Comparison of ENCODE assay signal across 8 mouse cellular contexts in genomic region chr12:41485512-41486215, GRCm38 (mm10). TPM values are rescaled to one million over a fixed set of nuclear protein-coding genes. Genes with fewer than 3 reads are reported as not detected.
DNase-seq lines count a peak whose midpoint lies in the region; ATAC-seq and TF ChIP-seq lines count a peak whose summit lies in the region.

No protein-coding gene starts in this region.

- no peaks in the 10 kb centered on the region for H3K36me3 ChIP-seq in forebrain, embryonic 16.5 days (ENCODE audit: control insufficient read depth, insufficient read depth)
- H3K36me3 ChIP-seq in liver, postnatal 0 days (replicated peaks; ENCODE audit: insufficient read depth, low read length): no peaks in the 10 kb centered on the region

- no peak for TF ChIP-seq CTCF in liver, postnatal 0 days (IDR thresholded peaks at IDR 0.05; ENCODE audit: low read depth)

- peak overlapping the region; percentile 62 for H3K9ac ChIP-seq in forebrain, embryonic 16.5 days (replicated peaks; ENCODE audit: low read depth, low read length)
- no peak overlapping the region for H3K9ac ChIP-seq in liver, postnatal 0 days (replicated peaks)

- peak overlapping the region; percentile 76 for H3K4me2 ChIP-seq in forebrain, embryonic 16.5 days (ENCODE audit: low read length)
- peak overlapping the region; percentile 39 for H3K4me2 ChIP-seq in liver, postnatal 0 days (ENCODE audit: low read depth, low read length)

- H3K4me1 ChIP-seq in forebrain, embryonic 16.5 days (replicated peaks; ENCODE audit: control insufficient read depth, insufficient read depth, low read length): 0 out of 2 replicates have a peak, but pooled peaks cover 11% of the 10 kb centered on the region
- H3K4me1 ChIP-seq in liver, postnatal 0 days (ENCODE audit: insufficient read depth): no peaks in the 10 kb centered on the region

- DNase-seq in MN1 (ENCODE audit: low spot score): peak; percentile 87
- DNase-seq in cerebellum, adult 11-12 months: peak; percentile 84
- DNase-seq in heart, postnatal 36 days: peak; percentile 9 to 28
- peak; percentile 84 to 86 for DNase-seq in layer of hippocampus, adult 8-10 months (ENCODE audit: low spot score in 2 of 2)
- DNase-seq in liver, postnatal 0 days: no peak

- H3K27ac ChIP-seq in forebrain, embryonic 16.5 days (ENCODE audit: low read length): peak overlapping the region; percentile 91
- H3K27ac ChIP-seq in liver, postnatal 0 days (ENCODE audit: low read depth): no peak overlapping the region

- no peaks in the 10 kb centered on the region for H3K27me3 ChIP-seq in forebrain, embryonic 16.5 days (replicated peaks; ENCODE audit: control insufficient read depth, insufficient read depth, low read length)
- no peaks in the 10 kb centered on the region for H3K27me3 ChIP-seq in liver, postnatal 0 days (ENCODE audit: insufficient read depth, low read length)

- ATAC-seq in forebrain, embryonic 16.5 days: peak; percentile 96
- ATAC-seq in liver, postnatal 0 days: no peak
- ATAC-seq in neutrophil, adult 5-6 weeks (ENCODE audit: extremely low read depth, insufficient number of reproducible peaks, low FRiP score, poor library complexity, severe bottlenecking): 0 out of 2 replicates have a peak, but pooled peaks have one; percentile 27
- no peak for ATAC-seq in erythroblast, adult 5-6 weeks (replicated peaks; ENCODE audit: low FRiP score, poor library complexity, severe bottlenecking)

- 6% methylated on average over 12 of the region's 12 CpGs for WGBS in forebrain, embryonic 16.5 days
- WGBS in liver, postnatal 0 days (ENCODE audit: insufficient replicate concordance): 30% methylated on average over 12 of the region's 12 CpGs

- no peak for TF ChIP-seq EP300 in liver, postnatal 0 days (IDR thresholded peaks at IDR 0.05; ENCODE audit: low read depth)

- no peaks in the 10 kb centered on the region for H3K9me3 ChIP-seq in forebrain, embryonic 16.5 days (ENCODE audit: control insufficient read depth, low read length)
- H3K9me3 ChIP-seq in liver, postnatal 0 days (ENCODE audit: low read length): no peaks in the 10 kb centered on the region

- H3K4me3 ChIP-seq in forebrain, embryonic 16.5 days (replicated peaks; ENCODE audit: low read length): peak overlapping the region; percentile 47
- H3K4me3 ChIP-seq in liver, postnatal 0 days (ENCODE audit: low read depth, low read length): 0 out of 2 replicates have a peak overlapping the region, but pooled peaks have one; percentile 4

- intact Hi-C loops in heart, postnatal 36 days (cut with DNase I): loop anchor here (2.0 kb wide), 1 partner anchor 649 kb away; no protein-coding TSS in a partner anchor

RNA-seq across cellular contexts. Expression of gene Lrrn3, which starts 0.6 kb away (rescaled TPM):
- polyA plus RNA-seq in forebrain, embryonic 16.5 days (2015; fragmentation: Nextera tagmentation; extraction: Ambion mirVana): 87.2 and 88.1 TPM in 2 replicates
- under 1 TPM; 0.24 to 0.28 TPM for total RNA-seq in heart, postnatal 36 days (2021)
- 10 to 100 TPM; 53.5 to 72.9 (median 62.5) TPM for total RNA-seq in layer of hippocampus, adult 8-10 months (2022)
- polyA plus RNA-seq in liver, postnatal 0 days (2015; fragmentation: Nextera tagmentation; extraction: Ambion mirVana): 0.89 and 1.2 TPM in 2 replicates
- total RNA-seq in neutrophil, adult 5-6 weeks (2017): 2.1 and 2.7 TPM in 2 replicates
- total RNA-seq in erythroblast, adult 5-6 weeks (2015; ENCODE audit: low replicate concordance): 0.63 and 0.77 TPM in 2 replicates
- 0.43 TPM in 1 of 2 replicates, not detected in the other for total RNA-seq in erythroblast, adult 5-6 weeks (2017; ENCODE audit: low replicate concordance)

Comparison
In these comparisons a context has a peak if more than half of its experiments do, and no peak if none do; other contexts are left out.
1. ATAC-seq: peak in forebrain, embryonic 16.5 days (single experiment) and neutrophil, adult 5-6 weeks (single experiment); none in liver, postnatal 0 days (single experiment) and erythroblast, adult 5-6 weeks (single experiment).
2. RNA of gene Lrrn3, which starts 0.6 kb away (total RNA-seq): 53.5 to 72.9 TPM in layer of hippocampus, adult 8-10 months; 2.1 to 2.7 TPM in neutrophil, adult 5-6 weeks, 0.43 to 0.77 TPM in erythroblast, adult 5-6 weeks and 0.24 to 0.28 TPM in heart, postnatal 36 days; every median in the first group is over 10 times any median in the second.